9 mouse cellular contexts compared by ENCODE assay signal in genomic region chr14:8135130-8135529, GRCm38 (mm10). TPM values are rescaled to one million over a fixed set of nuclear protein-coding genes. Genes with fewer than 3 reads are reported as not detected.
DNase-seq lines count a peak whose midpoint lies in the region; ATAC-seq and TF ChIP-seq lines count a peak whose summit lies in the region.
"Had no signal": no experiment of that assay in that cellular context is flagged by ENCODE, and none has a peak within 500 bp of the region (broad histone marks: within the 10 kb centered on the region; RNA-seq: fewer than 3 reads in every experiment).

No protein-coding gene starts in this region.

- no peak for TF ChIP-seq POLR2A in embryonic fibroblast, embryonic 13.5 days (IDR thresholded peaks at IDR 0.05; ENCODE audit: low read depth, low read length)

- no peak for TF ChIP-seq CTCF in Patski (IDR thresholded peaks at IDR 0.05)
- no peak for TF ChIP-seq CTCF in embryonic fibroblast, embryonic 13.5 days (IDR thresholded peaks at IDR 0.05; ENCODE audit: borderline replicate concordance, insufficient read depth, low read length)
- no peak for TF ChIP-seq CTCF in liver, postnatal 0 days (IDR thresholded peaks at IDR 0.05; ENCODE audit: low read depth)

- H3K27me3 ChIP-seq in Patski = no peaks in the 10 kb centered on the region
- no peaks in the 10 kb centered on the region for H3K27me3 ChIP-seq in liver, postnatal 0 days (ENCODE audit: insufficient read depth, low read length)

- peak; percentile 36 for DNase-seq in heart, adult 8-10 months (ENCODE audit: low spot score)
- DNase-seq in heart, postnatal 14 days = no peak
- DNase-seq in Patski (ENCODE audit: low read depth, low spot score) = peak; percentile 48
- DNase-seq in lung, adult 18-20 months = peak; percentile 18 to 39
- no peak for DNase-seq in urinary bladder, postnatal 36 days (ENCODE audit: low spot score in 2 of 2)
- DNase-seq in embryo, embryonic 10 days (ENCODE audit: low spot score) = no peak
- no peak for DNase-seq in liver, postnatal 0 days

- POLR2A ChIA-PET in Patski (lab: Charles Lee) = interaction anchor here (1.2 kb wide), 1 partner anchor 33 kb away, joined by 4 read pairs; no protein-coding TSS in a partner anchor

- no peak overlapping the region for H3K4me3 ChIP-seq in embryonic fibroblast, embryonic 13.5 days (ENCODE audit: insufficient read depth, low read length)
- no peak overlapping the region for H3K4me3 ChIP-seq in liver, postnatal 0 days (ENCODE audit: low read depth, low read length)

- in situ Hi-C loops in Patski (cut with MboI; ENCODE audit: low pct_unique_long_range_greater_than_20kb) = no loop called here

- TF ChIP-seq EP300 in liver, postnatal 0 days (IDR thresholded peaks at IDR 0.05; ENCODE audit: low read depth) = no peak

- ATAC-seq in Patski = peak; percentile 92
- ATAC-seq in liver, postnatal 0 days = no peak

- H3K9ac ChIP-seq in liver, postnatal 0 days (replicated peaks) = no peak overlapping the region

- H3K4me1 ChIP-seq in embryonic fibroblast, embryonic 13.5 days (ENCODE audit: control insufficient read depth, insufficient read depth, low read length) = peaks cover 9% of the 10 kb centered on the region
- H3K4me1 ChIP-seq in liver, postnatal 0 days (ENCODE audit: insufficient read depth) = no peaks in the 10 kb centered on the region; the same call in 1 of the 2 replicates

- H3K9me3 ChIP-seq in liver, postnatal 0 days (ENCODE audit: low read length) = no peaks in the 10 kb centered on the region
- H3K9me3 ChIP-seq: G1E had no signal

- peak overlapping the region; percentile 89 for H3K27ac ChIP-seq in embryonic fibroblast, embryonic 13.5 days (ENCODE audit: insufficient read depth, low read length)
- no peak overlapping the region; the same call in 1 of the 2 replicates for H3K27ac ChIP-seq in liver, postnatal 0 days (ENCODE audit: low read depth)

- H3K36me3 ChIP-seq in liver, postnatal 0 days (replicated peaks; ENCODE audit: insufficient read depth, low read length) = peaks cover 43% of the 10 kb centered on the region

- CTCF ChIA-PET in Patski (lab: Charles Lee) = interaction anchor here (1.2 to 1.8 kb wide), 3 partner anchors 17 to 21 kb away, joined by 3 to 4 read pairs (median 4); no protein-coding TSS in a partner anchor

- no peak overlapping the region for H3K4me2 ChIP-seq in liver, postnatal 0 days (ENCODE audit: low read depth, low read length)

- intact Hi-C loops in heart, postnatal 14 days (cut with DNase I) = no loop called here

- WGBS in liver, postnatal 0 days (ENCODE audit: insufficient replicate concordance) = 77% methylated on average over 3 of the region's 3 CpGs

RNA-seq across cellular contexts. Expression of gene Pxk, which starts 37.1 kb away (rescaled TPM):
- 10 to 100 TPM; 21.5 to 25.4 (median 24.6) TPM for total RNA-seq in heart, adult 8-10 months (2022)
- total RNA-seq in heart, postnatal 14 days (2021) = 10 to 100 TPM; 20.6 to 24.4 TPM
- 67.3 TPM for polyA plus RNA-seq in Patski (2021)
- 38.9 and 45.6 TPM in 2 replicates for polyA plus RNA-seq in embryonic fibroblast, embryonic 13.5 days (2011; ENCODE audit: insufficient read length, low read depth, missing spikeins)
- 15.7 and 17.8 TPM in 2 replicates for polyA plus RNA-seq in liver, postnatal 0 days (2015; fragmentation: Nextera tagmentation; extraction: Ambion mirVana)

RNA-seq across cellular contexts. Expression of gene Pdhb, which starts 37.7 kb away (rescaled TPM):
- 100 to 1,000 TPM; 726 to 851 (median 790) TPM for total RNA-seq in heart, adult 8-10 months (2022)
- total RNA-seq in heart, postnatal 14 days (2021) = 100 to 1,000 TPM; 886 to 904 TPM
- 217 TPM for polyA plus RNA-seq in Patski (2021)
- 83.3 and 92.5 TPM in 2 replicates for polyA plus RNA-seq in embryonic fibroblast, embryonic 13.5 days (2011; ENCODE audit: insufficient read length, low read depth, missing spikeins)
- polyA plus RNA-seq in liver, postnatal 0 days (2015; fragmentation: Nextera tagmentation; extraction: Ambion mirVana) = 119 and 125 TPM in 2 replicates

RNA-seq across cellular contexts. Expression of gene Rpp14, which starts 55.0 kb away (rescaled TPM):
- total RNA-seq in heart, adult 8-10 months (2022) = 10 to 100 TPM; 26.2 to 33.3 (median 28.2) TPM
- total RNA-seq in heart, postnatal 14 days (2021) = 10 to 100 TPM; 25.5 to 28.5 TPM
- 28.7 TPM for polyA plus RNA-seq in Patski (2021)
- polyA plus RNA-seq in embryonic fibroblast, embryonic 13.5 days (2011; ENCODE audit: insufficient read length, low read depth, missing spikeins) = 17.8 and 24.1 TPM in 2 replicates
- polyA plus RNA-seq in liver, postnatal 0 days (2015; fragmentation: Nextera tagmentation; extraction: Ambion mirVana) = 19.2 and 19.3 TPM in 2 replicates

Comparison
In these comparisons a context has a peak if more than half of its experiments do, and no peak if none do; other contexts are left out.
1. DNase-seq: peak in heart, adult 8-10 months (single experiment), Patski (single experiment) and lung, adult 18-20 months (2 of 2); none in heart, postnatal 14 days (0 of 2), urinary bladder, postnatal 36 days (0 of 2), embryo, embryonic 10 days (single experiment) and liver, postnatal 0 days (single experiment).